Mouse (Mus musculus) limb, embryonic 10.5 days (tissue): ENCODE measurements around the gene Rnf17. TPM values are rescaled to one million over a fixed set of nuclear protein-coding genes. Genes with fewer than 3 reads are reported as not detected.

Source experiments
- DNase-seq: peaks from one replicate; pipeline ENCODE4 v3.0.0-alpha.2; 2017; ENCODE audit warnings: low spot score
- H3K27ac ChIP-seq: fragments of 300-500 bp; sonication (generic); 2 replicates; pipeline ENCODE4 v1.5.1; 2016; ENCODE audit warnings: mild to moderate bottlenecking
- H3K27me3 ChIP-seq: fragments of 300-500 bp; sonication (generic); 2 replicates; pipeline ENCODE4 v1.6.1; 2016; ENCODE audit warnings: low read depth, mild to moderate bottlenecking; ENCODE audit not compliant: poor library complexity, severe bottlenecking
- H3K36me3 ChIP-seq: fragments of 300-500 bp; sonication (generic); 2 replicates; pipeline ENCODE4 v1.6.1; 2016; ENCODE audit warnings: mild to moderate bottlenecking, moderate library complexity
- H3K4me1 ChIP-seq: fragments of 300-500 bp; sonication (generic); 2 replicates; pipeline ENCODE4 v1.6.1; 2016
- H3K4me3 ChIP-seq: fragments of 300-500 bp; sonication (generic); 2 replicates; pipeline ENCODE4 v1.5.1; 2016; ENCODE audit warnings: mild to moderate bottlenecking, moderate library complexity
- H3K9me3 ChIP-seq: fragments of 300-500 bp; sonication (generic); replicated peaks from 2 replicates; pipeline ENCODE4 v1.6.1; 2016; ENCODE audit warnings: mild to moderate bottlenecking
- WGBS: fragments of 180-500 bp; shearing (Covaris S2); methylation state at CpG from one replicate; pipeline ENCODE4 v1.1.7; 2016; 5-methylcytosine and 5-hydroxymethylcytosine counted together
- polyA plus RNA-seq: library from polyadenylated mRNA; unstranded; fragments of >200 nt; fragmentation: Nextera tagmentation; extraction: Ambion mirVana; gene quantifications from 2 replicates; pipeline ENCODE4 v1.2.1, GENCODE M21; 2016

Rnf17 gene
- polyA plus RNA-seq, 1 experiment from 2014 or later = 2.1 TPM

DNA sequence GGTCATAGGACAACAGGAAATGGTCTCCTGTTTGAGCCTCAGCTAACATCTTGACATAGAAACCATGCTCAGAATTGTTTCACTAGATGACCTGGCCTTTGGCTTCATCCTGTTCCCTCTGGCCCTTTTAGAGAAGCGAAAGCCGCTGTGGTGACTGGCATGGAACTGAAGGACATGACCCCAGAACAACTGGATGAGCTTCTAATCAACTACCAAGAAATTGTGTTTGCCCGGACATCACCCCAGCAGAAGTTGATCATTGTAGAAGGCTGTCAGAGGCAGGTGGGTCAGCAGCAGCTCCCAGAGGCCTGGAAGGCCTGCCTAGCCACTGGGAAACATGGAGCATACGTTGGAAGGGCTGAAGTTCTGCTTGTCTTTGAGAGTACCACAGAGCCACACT lies 20.0 kb upstream of the Rnf17 start:
- DNase-seq = no peak
- WGBS = 83% methylated on average over 4 of the region's 4 CpGs
- Histone ChIP-seq H3K27ac (no peak overlapping the region), H3K36me3 (no peaks in the 10 kb centered on the region), H3K4me3 (no peak overlapping the region), H3K27me3 (no peaks in the 10 kb centered on the region), H3K9me3 (no peaks in the 10 kb centered on the region), H3K4me1 (no peaks in the 10 kb centered on the region)

- H3K9me3 ChIP-seq = no peaks in the 10 kb centered on the region
- H3K27me3 ChIP-seq = no peaks in the 10 kb centered on the region
- H3K27ac ChIP-seq = no peak overlapping the region
- no peak overlapping the region for H3K4me3 ChIP-seq
- H3K4me1 ChIP-seq = peaks cover 6% of the 10 kb centered on the region; the same call in 1 of the 2 replicates
- no peaks in the 10 kb centered on the region for H3K36me3 ChIP-seq
- DNase-seq = no peak
- 78% methylated on average over 3 of the region's 3 CpGs for WGBS
Observed at GRCm38 (mm10) chr14:56390247-56390646, 12.1 kb upstream of the Rnf17 start.

DNA sequence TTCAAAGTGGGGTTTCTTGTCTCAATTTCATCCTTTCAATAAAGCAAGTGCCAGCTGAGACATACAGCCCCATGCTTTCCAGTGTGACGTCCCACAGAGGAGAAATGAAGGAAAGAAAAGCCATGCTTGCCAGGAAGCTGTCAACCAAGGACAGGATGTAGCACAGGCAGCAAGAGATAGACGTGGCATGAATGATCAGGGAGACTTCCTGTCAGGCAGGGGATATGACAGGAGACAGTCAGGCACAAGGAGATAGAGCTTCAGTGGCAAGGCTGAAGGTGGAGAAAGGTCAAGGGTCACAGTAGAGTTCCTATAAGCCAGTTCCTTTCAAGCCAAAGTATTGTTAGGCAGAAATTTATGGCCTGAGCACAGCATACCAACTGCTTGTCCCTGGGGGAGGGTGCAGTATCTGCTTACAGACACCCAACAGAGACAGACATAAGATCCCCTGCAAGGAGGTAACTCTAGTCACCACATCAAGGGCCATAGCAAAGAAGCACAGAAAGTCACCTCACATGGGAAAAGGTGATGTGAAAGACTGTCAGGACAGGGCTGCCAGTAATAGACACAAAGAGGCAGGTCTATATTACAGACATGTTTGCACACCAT lies 8.6 kb upstream of the Rnf17 start:
- H3K27me3 ChIP-seq = no peaks in the 10 kb centered on the region
- no peaks in the 10 kb centered on the region for H3K36me3 ChIP-seq
- no peak overlapping the region for H3K4me3 ChIP-seq
- DNase-seq = no peak
- H3K9me3 ChIP-seq = no peaks in the 10 kb centered on the region
- peaks cover 6% of the 10 kb centered on the region; the same call in 1 of the 2 replicates for H3K4me1 ChIP-seq
- WGBS = 23% methylated on average over 2 of the region's 2 CpGs
- no peak overlapping the region for H3K27ac ChIP-seq

DNA sequence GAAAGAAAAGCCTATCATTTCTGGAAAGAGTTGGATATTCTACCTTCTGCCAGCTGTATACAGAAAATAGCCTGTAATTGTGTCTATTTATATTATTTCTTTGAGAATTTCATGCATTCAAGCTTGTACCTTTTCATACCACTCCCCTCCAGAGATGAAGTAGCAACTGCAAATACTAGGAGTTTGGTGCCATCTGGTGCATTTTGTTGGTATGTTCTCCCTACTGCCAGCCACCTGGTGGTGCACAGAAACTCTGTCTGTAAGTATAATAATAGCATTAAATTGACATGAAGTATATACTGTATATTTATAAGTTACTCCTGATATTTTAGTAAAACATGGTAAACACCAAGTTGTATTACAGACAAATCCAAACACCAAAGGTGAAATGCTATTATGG lies 4.4 kb upstream of the Rnf17 start:
- DNase-seq = no peak
- H3K27ac ChIP-seq = no peak overlapping the region
- H3K9me3 ChIP-seq = no peaks in the 10 kb centered on the region
- H3K27me3 ChIP-seq = no peaks in the 10 kb centered on the region
- no peak overlapping the region for H3K4me3 ChIP-seq
- peaks cover 6% of the 10 kb centered on the region; the same call in 1 of the 2 replicates for H3K4me1 ChIP-seq
- no peaks in the 10 kb centered on the region for H3K36me3 ChIP-seq

DNA sequence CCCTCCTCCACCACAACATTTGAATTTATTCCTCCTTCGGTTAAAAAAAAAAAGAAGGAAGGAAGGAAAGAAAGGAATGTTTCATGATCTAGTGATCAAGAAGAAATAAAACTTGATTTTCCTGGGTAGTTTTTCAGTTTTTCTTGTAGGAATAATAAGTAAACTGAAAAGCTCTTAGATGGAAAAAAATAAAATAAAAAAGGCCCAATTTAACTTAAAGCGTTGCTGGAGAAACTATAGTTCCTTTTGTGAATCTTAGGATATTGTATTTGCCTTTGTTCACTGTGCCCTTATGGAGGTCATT lies 643 bp downstream of the Rnf17 start:
- H3K36me3 ChIP-seq = no peaks in the 10 kb centered on the region
- no peaks in the 10 kb centered on the region for H3K4me1 ChIP-seq
- WGBS = 95% methylated on average over 2 of the region's 2 CpGs
- H3K9me3 ChIP-seq = no peaks in the 10 kb centered on the region
- DNase-seq = no peak
- no peaks in the 10 kb centered on the region for H3K27me3 ChIP-seq
- H3K4me3 ChIP-seq = no peak overlapping the region
- no peak overlapping the region for H3K27ac ChIP-seq

GRCm38 (mm10) chr14:56462090-56462489 lies 59.7 kb downstream of the Rnf17 start:
- H3K27ac ChIP-seq = no peak overlapping the region
- 42% methylated on average over 2 of the region's 2 CpGs for WGBS
- no peaks in the 10 kb centered on the region for H3K27me3 ChIP-seq
- H3K36me3 ChIP-seq = no peaks in the 10 kb centered on the region
- DNase-seq = no peak
- no peaks in the 10 kb centered on the region for H3K9me3 ChIP-seq
- no peak overlapping the region for H3K4me3 ChIP-seq
- H3K4me1 ChIP-seq = no peaks in the 10 kb centered on the region

- Histone ChIP-seq H3K36me3 (no peaks in the 10 kb centered on the region), H3K27me3 (no peaks in the 10 kb centered on the region), H3K9me3 (no peaks in the 10 kb centered on the region), H3K27ac (no peak overlapping the region), H3K4me3 (no peak overlapping the region), H3K4me1 (no peaks in the 10 kb centered on the region)
- no peak for DNase-seq
- WGBS = 90% methylated on average over 1 of the region's 1 CpGs
Observed at GRCm38 (mm10) chr14:56462729-56463128, 60.3 kb downstream of the Rnf17 start.

GRCm38 (mm10) chr14:56468145-56468544 lies 65.8 kb downstream of the Rnf17 start:
- Histone ChIP-seq H3K4me3 (no peak overlapping the region), H3K27me3 (no peaks in the 10 kb centered on the region), H3K36me3 (no peaks in the 10 kb centered on the region), H3K4me1 (no peaks in the 10 kb centered on the region), H3K9me3 (no peaks in the 10 kb centered on the region), H3K27ac (no peak overlapping the region)
- no peak for DNase-seq
- whole genome bisulfite sequencing = 60% methylated on average over 1 of the region's 1 CpGs

GRCm38 (mm10) chr14:56489806-56490205 lies 87.4 kb downstream of the Rnf17 start:
- H3K27me3 ChIP-seq = no peaks in the 10 kb centered on the region
- H3K4me1 ChIP-seq = no peaks in the 10 kb centered on the region
- H3K27ac ChIP-seq = no peak overlapping the region
- no peak for DNase-seq
- no peaks in the 10 kb centered on the region for H3K36me3 ChIP-seq
- no peaks in the 10 kb centered on the region for H3K9me3 ChIP-seq
- no peak overlapping the region for H3K4me3 ChIP-seq

DNA sequence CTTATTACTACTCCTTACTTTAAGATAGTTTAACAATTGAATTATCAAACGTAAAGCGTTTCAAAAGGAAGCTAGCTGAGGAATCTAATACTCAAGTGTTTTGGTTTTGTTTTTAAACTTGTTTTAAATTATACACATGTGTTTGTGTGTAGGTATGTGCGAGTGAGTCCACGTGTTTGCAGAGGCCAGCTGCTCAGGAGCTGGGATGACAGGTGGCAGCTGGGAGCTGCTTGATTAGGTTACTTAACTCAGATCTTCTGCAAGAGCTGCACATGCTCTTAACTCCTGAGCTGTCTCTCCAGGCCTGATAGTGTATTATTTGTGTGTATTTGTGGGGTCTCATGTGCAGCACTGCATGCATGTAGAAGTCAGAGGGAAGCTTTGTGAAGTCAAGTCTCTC lies 100.0 kb downstream of the Rnf17 start:
- no peaks in the 10 kb centered on the region for H3K4me1 ChIP-seq
- H3K36me3 ChIP-seq = no peaks in the 10 kb centered on the region
- H3K27ac ChIP-seq = no peak overlapping the region
- no peaks in the 10 kb centered on the region for H3K27me3 ChIP-seq
- WGBS = 82% methylated on average over 4 of the region's 4 CpGs
- H3K4me3 ChIP-seq = no peak overlapping the region
- H3K9me3 ChIP-seq = no peaks in the 10 kb centered on the region
- DNase-seq = no peak

- DNase-seq = no peak
- H3K9me3 ChIP-seq = no peaks in the 10 kb centered on the region
- H3K27ac ChIP-seq = no peak overlapping the region
- no peaks in the 10 kb centered on the region for H3K36me3 ChIP-seq
- H3K27me3 ChIP-seq = no peaks in the 10 kb centered on the region
- 72% methylated on average over 3 of the region's 3 CpGs for WGBS
- no peaks in the 10 kb centered on the region for H3K4me1 ChIP-seq
- no peak overlapping the region for H3K4me3 ChIP-seq
Observed at GRCm38 (mm10) chr14:56506743-56507142, 104.4 kb downstream of the Rnf17 start.

DNA sequence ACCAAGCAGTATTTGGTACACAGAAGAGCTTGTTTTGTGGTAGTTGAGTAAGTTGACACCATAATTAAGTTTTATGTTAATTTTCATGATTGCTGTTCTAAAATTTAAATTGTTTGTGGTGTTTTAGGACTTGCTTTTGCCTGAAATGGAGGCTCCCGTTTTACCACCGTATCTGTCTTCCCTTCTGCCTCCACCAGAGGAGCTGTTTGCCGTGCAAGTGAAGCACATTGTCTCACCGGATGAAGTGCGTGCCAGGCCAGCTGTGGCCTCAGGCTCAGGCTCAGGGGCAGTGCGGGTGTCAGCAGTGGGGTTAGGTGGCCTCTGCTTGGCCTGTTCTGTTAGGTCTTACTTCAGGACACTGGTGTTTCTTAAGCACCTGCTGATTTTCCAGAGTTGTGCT lies 109.7 kb downstream of the Rnf17 start:
- Histone ChIP-seq H3K36me3 (no peaks in the 10 kb centered on the region), H3K4me1 (no peaks in the 10 kb centered on the region), H3K9me3 (no peaks in the 10 kb centered on the region), H3K27ac (no peak overlapping the region), H3K4me3 (no peak overlapping the region), H3K27me3 (no peaks in the 10 kb centered on the region)
- peak; percentile 60 for DNase-seq
- WGBS = 31% methylated on average over 6 of the region's 6 CpGs

DNA sequence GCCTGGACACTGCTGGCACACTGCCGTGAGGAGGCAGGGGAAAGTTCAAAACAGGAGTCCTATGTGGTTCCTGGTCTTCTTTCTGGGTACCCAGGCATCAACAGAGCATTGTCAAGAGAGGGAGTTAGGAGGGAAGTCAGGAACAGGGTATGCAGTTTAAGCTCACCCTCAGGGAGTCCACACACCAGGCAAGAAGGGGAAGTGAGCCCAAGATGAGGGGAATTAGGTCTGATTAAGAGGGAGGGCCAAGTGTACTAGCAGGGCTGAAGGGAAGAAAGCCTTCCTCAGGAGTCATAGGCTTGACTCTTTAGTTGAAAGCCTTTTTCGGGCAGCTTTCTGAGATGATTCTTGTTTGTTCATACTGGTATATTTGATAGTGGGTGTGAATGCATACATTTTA lies 112.4 kb downstream of the Rnf17 start:
- no peaks in the 10 kb centered on the region for H3K4me1 ChIP-seq
- 89% methylated on average over 2 of the region's 2 CpGs for WGBS
- DNase-seq = no peak

GRCm38 (mm10) chr14:56530788-56531187 lies 128.4 kb downstream of the Rnf17 start:
- WGBS = 80% methylated on average over 2 of the region's 2 CpGs
- Histone ChIP-seq H3K4me3 (no peak overlapping the region), H3K27ac (no peak overlapping the region), H3K36me3 (peaks cover 77% of the 10 kb centered on the region), H3K4me1 (no peaks in the 10 kb centered on the region), H3K27me3 (no peaks in the 10 kb centered on the region), H3K9me3 (no peaks in the 10 kb centered on the region)
- no peak for DNase-seq

More for the DNA sequence above, 112.4 kb downstream of the Rnf17 start:
- no peaks in the 10 kb centered on the region for H3K27me3 ChIP-seq
- no peaks in the 10 kb centered on the region for H3K36me3 ChIP-seq
- H3K9me3 ChIP-seq = no peaks in the 10 kb centered on the region
- no peak overlapping the region for H3K27ac ChIP-seq
- H3K4me3 ChIP-seq = no peak overlapping the region
